Mouse (Mus musculus) intestine, embryonic 14.5 days (tissue): ENCODE data around the gene Polr1a. TPM values are rescaled to one million over a fixed set of nuclear protein-coding genes. Genes with fewer than 3 reads are reported as not detected.

Experiments used
- ATAC-seq: fragments of 200-750 bp; cut with Nextera tagmentation; replicated peaks from 2 replicates; pipeline ENCODE4 v1.8.0; 2017; ENCODE audit warnings: low read depth, moderate number of reproducible peaks, moderate TSS enrichment, moderate library complexity; ENCODE audit not compliant: low FRiP score, low TSS enrichment
- DNase-seq: peaks from one replicate; pipeline ENCODE4 v3.0.0-alpha.2; 2018; ENCODE audit warnings: low spot score
- H3K27ac ChIP-seq: fragments of 300-500 bp; sonication (generic); 2 replicates; pipeline ENCODE4 v1.5.1; 2014; ENCODE audit warnings: low read depth, mild to moderate bottlenecking, control low read depth
- H3K27me3 ChIP-seq: fragments of 300-500 bp; sonication (generic); replicated peaks from 2 replicates; pipeline ENCODE4 v1.6.1; 2014; ENCODE audit warnings: low read length, control low read depth; ENCODE audit not compliant: control insufficient read depth, insufficient read depth
- H3K36me3 ChIP-seq: fragments of 300-500 bp; sonication (generic); 2 replicates; pipeline ENCODE4 v1.6.1; 2014; ENCODE audit warnings: low read length, control low read depth; ENCODE audit not compliant: control insufficient read depth, insufficient read depth
- H3K4me1 ChIP-seq: fragments of 300-500 bp; sonication (generic); replicated peaks from 2 replicates; pipeline ENCODE4 v1.6.1; 2014; ENCODE audit warnings: low read length, control low read depth, mixed read lengths; ENCODE audit not compliant: control insufficient read depth, insufficient read depth
- H3K4me2 ChIP-seq: fragments of 300-500 bp; sonication (generic); 2 replicates; pipeline ENCODE4 v1.6.1; 2014; ENCODE audit warnings: low read length
- H3K4me3 ChIP-seq: fragments of 300-500 bp; sonication (generic); 2 replicates; pipeline ENCODE4 v1.5.1; 2014; ENCODE audit warnings: low read depth, low read length, control low read depth, mixed read lengths
- H3K9ac ChIP-seq: fragments of 300-500 bp; sonication (generic); 2 replicates; pipeline ENCODE4 v1.6.1; 2014; ENCODE audit warnings: mild to moderate bottlenecking, low read length
- H3K9me3 ChIP-seq: fragments of 300-500 bp; sonication (generic); 2 replicates; pipeline ENCODE4 v1.6.1; 2016; ENCODE audit warnings: low read length, control low read depth; ENCODE audit not compliant: control insufficient read depth
- WGBS: fragments of 180-500 bp; shearing (Covaris S2); extraction: QIAGEN DNeasy Blood & Tissue Kit; methylation state at CpG from one replicate; pipeline ENCODE4 v1.1.7; 2014; 5-methylcytosine and 5-hydroxymethylcytosine counted together
- polyA plus RNA-seq: library from polyadenylated mRNA; unstranded; fragments of >200 nt; fragmentation: Nextera tagmentation; extraction: Ambion mirVana; gene quantifications from 2 replicates; pipeline ENCODE4 v1.2.1, GENCODE M21; 2014

The Polr1a gene
- polyA plus RNA-seq, 1 experiment from 2014 or later: 32.9 TPM

DNA sequence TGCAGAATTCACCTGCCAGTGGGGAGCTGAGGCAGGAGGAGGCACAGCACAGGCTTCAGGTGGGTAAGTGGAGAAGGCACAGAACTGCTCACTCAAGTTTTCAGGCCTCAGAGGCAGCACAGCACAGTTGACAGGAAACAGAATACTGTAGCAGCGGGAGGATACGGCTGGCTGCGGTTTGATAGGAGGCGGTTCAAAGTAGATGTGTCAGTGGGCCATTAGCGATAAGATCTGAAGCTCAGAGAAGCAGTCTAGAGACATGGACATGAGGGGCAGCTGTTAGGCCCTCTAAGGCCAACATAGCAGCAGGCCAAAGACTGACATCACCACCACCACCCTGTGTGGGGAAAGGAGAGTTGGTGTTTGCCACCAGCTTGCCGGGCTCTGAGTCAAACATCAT is 53.9 kb downstream of the Polr1a start:
- Histone ChIP-seq H3K36me3 (peaks cover 33% of the 10 kb centered on the region), H3K27me3 (no peaks in the 10 kb centered on the region), H3K4me1 (no peaks in the 10 kb centered on the region), H3K4me2 (no peak overlapping the region), H3K9ac (no peak overlapping the region), H3K9me3 (no peaks in the 10 kb centered on the region), H3K27ac (no peak overlapping the region), H3K4me3 (no peak overlapping the region)
- no peak for ATAC-seq
- WGBS: 93% methylated on average over 6 of the region's 6 CpGs
- no peak for DNase-seq

- DNase-seq (no peak), ATAC-seq (no peak)
- no peak overlapping the region for H3K9ac ChIP-seq
- H3K36me3 ChIP-seq: peaks cover 39% of the 10 kb centered on the region
- no peaks in the 10 kb centered on the region for H3K4me1 ChIP-seq
- WGBS: 93% methylated on average over 11 of the region's 11 CpGs
- H3K27ac ChIP-seq: no peak overlapping the region
- no peaks in the 10 kb centered on the region for H3K27me3 ChIP-seq
- H3K4me2 ChIP-seq: no peak overlapping the region
- H3K4me3 ChIP-seq: no peak overlapping the region
- H3K9me3 ChIP-seq: no peaks in the 10 kb centered on the region
Measured at GRCm38 (mm10) chr6:71963561-71963960, 54.7 kb downstream of the Polr1a start.

DNA sequence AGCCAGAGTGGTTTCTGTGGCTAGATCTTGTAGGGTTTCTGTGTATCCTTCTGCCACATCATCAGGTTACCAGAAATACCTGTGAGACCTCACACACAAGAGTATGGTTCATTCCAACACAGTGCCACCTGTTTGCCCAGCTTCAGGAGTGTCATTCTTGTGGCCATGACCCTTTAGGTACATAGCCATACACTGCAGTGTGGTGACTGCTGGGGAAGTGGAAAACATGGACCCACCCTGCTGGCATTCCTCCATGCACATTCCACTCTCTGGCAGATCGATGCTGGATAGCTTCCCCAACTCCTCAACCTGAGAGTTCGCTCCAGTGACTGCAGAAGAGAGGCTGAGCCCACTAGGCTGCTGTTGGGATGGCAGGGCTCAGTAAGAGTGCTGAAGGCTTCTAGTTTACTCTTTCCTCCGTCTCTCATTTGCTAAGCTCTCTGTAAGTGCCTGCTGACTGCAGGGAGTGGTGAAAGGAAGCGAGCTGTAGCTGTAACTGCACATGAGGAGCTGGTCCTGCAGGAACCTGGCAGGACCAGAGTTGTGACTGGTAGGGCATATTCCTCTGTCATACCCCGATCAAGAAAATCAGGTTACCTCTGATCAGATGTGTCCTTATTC is 57.9 kb downstream of the Polr1a start:
- peaks cover 65% of the 10 kb centered on the region for H3K36me3 ChIP-seq
- no peaks in the 10 kb centered on the region for H3K27me3 ChIP-seq
- DNase-seq (no peak), ATAC-seq (no peak)
- H3K4me1 ChIP-seq: no peaks in the 10 kb centered on the region
- WGBS: 79% methylated on average over 5 of the region's 5 CpGs
- no peak overlapping the region for H3K4me2 ChIP-seq
- no peaks in the 10 kb centered on the region for H3K9me3 ChIP-seq
- no peak overlapping the region for H3K27ac ChIP-seq
- H3K9ac ChIP-seq: no peak overlapping the region
- no peak overlapping the region for H3K4me3 ChIP-seq

- WGBS: 88% methylated on average over 7 of the region's 7 CpGs
- Histone ChIP-seq H3K9me3 (no peaks in the 10 kb centered on the region), H3K27ac (no peak overlapping the region), H3K9ac (no peak overlapping the region), H3K4me2 (no peak overlapping the region), H3K4me1 (no peaks in the 10 kb centered on the region), H3K36me3 (peaks cover 75% of the 10 kb centered on the region), H3K4me3 (no peak overlapping the region), H3K27me3 (no peaks in the 10 kb centered on the region)
- DNase-seq (no peak), ATAC-seq (no peak)
Measured at GRCm38 (mm10) chr6:71967847-71968246, 59.0 kb downstream of the Polr1a start.

GRCm38 (mm10) chr6:71969459-71969858 is 60.6 kb downstream of the Polr1a start:
- peaks cover 91% of the 10 kb centered on the region for H3K36me3 ChIP-seq
- DNase-seq (no peak), ATAC-seq (no peak)
- no peaks in the 10 kb centered on the region for H3K27me3 ChIP-seq
- no peaks in the 10 kb centered on the region for H3K4me1 ChIP-seq
- no peaks in the 10 kb centered on the region for H3K9me3 ChIP-seq
- no peak overlapping the region for H3K4me3 ChIP-seq
- WGBS: 90% methylated on average over 7 of the region's 7 CpGs
- no peak overlapping the region for H3K4me2 ChIP-seq
- no peak overlapping the region for H3K27ac ChIP-seq
- H3K9ac ChIP-seq: no peak overlapping the region

- Histone ChIP-seq H3K4me1 (no peaks in the 10 kb centered on the region), H3K4me2 (no peak overlapping the region), H3K9me3 (no peaks in the 10 kb centered on the region), H3K9ac (no peak overlapping the region), H3K4me3 (no peak overlapping the region), H3K27ac (no peak overlapping the region), H3K36me3 (peaks cover 92% of the 10 kb centered on the region), H3K27me3 (no peaks in the 10 kb centered on the region)
- ATAC-seq (no peak), DNase-seq (no peak)
- 70% methylated on average over 2 of the region's 2 CpGs for WGBS
Measured at GRCm38 (mm10) chr6:71970154-71970553, 61.3 kb downstream of the Polr1a start.

DNA sequence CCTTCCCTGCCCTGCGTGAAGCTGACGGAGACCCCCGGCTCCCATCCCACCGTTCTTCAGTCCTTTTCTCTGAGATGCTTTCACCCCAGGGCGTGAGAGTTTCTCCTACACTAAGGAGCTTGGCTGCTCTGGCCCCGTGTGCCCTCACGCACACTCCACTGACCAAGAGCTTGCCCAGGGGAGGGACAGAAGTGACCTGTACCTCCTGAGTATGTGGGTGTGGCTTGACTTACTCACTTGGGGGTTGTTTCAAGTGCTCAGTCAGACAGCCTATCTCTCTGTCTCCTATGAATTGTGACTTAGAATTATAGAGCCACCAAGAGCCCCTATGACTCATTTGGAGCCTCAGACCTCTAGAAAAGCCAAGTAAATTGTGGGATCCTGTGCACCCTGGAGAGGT is 67.7 kb downstream of the Polr1a start:
- ATAC-seq (no peak), DNase-seq (no peak)
- H3K4me1 ChIP-seq: no peaks in the 10 kb centered on the region
- peaks cover 92% of the 10 kb centered on the region for H3K36me3 ChIP-seq
- H3K4me2 ChIP-seq: no peak overlapping the region
- WGBS: 87% methylated on average over 7 of the region's 7 CpGs
- H3K27me3 ChIP-seq: no peaks in the 10 kb centered on the region
- H3K27ac ChIP-seq: no peak overlapping the region
- no peaks in the 10 kb centered on the region for H3K9me3 ChIP-seq
- no peak overlapping the region for H3K9ac ChIP-seq
- H3K4me3 ChIP-seq: no peak overlapping the region

DNA sequence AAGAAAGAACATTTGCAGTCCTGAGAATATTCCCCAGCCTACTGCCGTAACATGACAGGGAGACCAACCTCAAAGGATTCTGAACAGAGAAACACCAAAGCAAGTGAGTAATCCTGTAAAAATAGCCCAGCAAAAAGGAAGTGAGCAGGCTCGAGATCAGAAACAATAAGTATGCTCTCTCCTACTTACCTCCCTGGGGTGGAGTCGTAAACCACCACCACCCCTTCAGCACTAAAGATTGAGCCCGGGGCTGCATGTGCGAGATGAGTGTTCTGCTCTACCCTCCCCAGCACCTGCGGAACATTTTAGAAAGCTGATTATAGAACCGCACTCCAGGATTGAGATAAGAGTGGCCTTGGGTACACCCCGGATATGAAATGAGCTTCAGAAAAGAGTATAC is 71.3 kb downstream of the Polr1a start:
- Histone ChIP-seq H3K27ac (no peak overlapping the region; the same call in 1 of the 2 replicates), H3K4me3 (no peak overlapping the region), H3K9me3 (no peaks in the 10 kb centered on the region), H3K36me3 (peaks cover 62% of the 10 kb centered on the region), H3K4me1 (no peaks in the 10 kb centered on the region), H3K4me2 (no peak overlapping the region), H3K9ac (no peak overlapping the region), H3K27me3 (no peaks in the 10 kb centered on the region)
- DNase-seq (no peak), ATAC-seq (no peak)
- WGBS: 83% methylated on average over 8 of the region's 8 CpGs

GRCm38 (mm10) chr6:71980587-71980986 is 71.7 kb downstream of the Polr1a start:
- Histone ChIP-seq H3K9ac (no peak overlapping the region), H3K9me3 (no peaks in the 10 kb centered on the region), H3K4me1 (no peaks in the 10 kb centered on the region), H3K36me3 (peaks cover 58% of the 10 kb centered on the region), H3K27me3 (no peaks in the 10 kb centered on the region), H3K27ac (no peak overlapping the region; the same call in 1 of the 2 replicates), H3K4me3 (no peak overlapping the region), H3K4me2 (no peak overlapping the region)
- ATAC-seq (no peak), DNase-seq (no peak)
- WGBS: 86% methylated on average over 2 of the region's 2 CpGs
